8 mouse cellular contexts compared by ENCODE assay signal in the genomic region with DNA sequence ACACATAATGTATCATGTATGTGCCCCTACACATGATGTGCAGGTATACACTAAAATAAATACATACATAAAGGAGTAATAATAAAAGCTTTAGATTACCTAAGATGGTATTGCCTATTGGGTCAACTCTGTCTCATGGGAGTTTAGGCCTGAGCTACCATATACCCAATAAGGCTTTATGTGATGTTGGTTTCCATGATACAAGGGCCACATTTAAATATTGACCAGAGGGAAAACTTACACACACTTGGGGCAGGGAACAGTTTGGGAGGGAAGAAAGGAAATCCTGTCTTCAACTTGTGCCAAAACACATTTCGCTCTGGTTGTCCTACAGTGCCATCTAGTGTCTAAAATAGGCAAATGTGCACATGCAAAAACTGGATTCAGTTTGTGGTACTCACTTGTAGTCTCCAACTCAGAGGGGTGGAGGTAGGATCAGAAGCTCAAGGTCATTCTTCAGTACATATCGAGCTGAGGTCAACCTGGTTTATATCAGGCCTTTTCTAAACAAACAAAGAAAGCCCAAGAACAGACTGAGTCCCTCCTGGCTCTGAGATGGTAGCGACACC. TPM values are rescaled to one million over a fixed set of nuclear protein-coding genes. Genes with fewer than 3 reads are reported as not detected.
A peak's percentile ranks its signal among the peaks of the same experiment; 100 is the strongest.
DNase-seq lines count a peak whose midpoint lies in the region.

No protein-coding gene starts in this region.

- DNase-seq in heart, adult 8-10 months (ENCODE audit: low spot score): peak; percentile 40
- DNase-seq in heart, adult 11 months: no peak
- peak; percentile 43 for DNase-seq in A20 (ENCODE audit: low read depth, low spot score)
- peak; percentile 33 for DNase-seq in adrenal gland, adult 2 months
- DNase-seq in embryo, embryonic 9.5 days (ENCODE audit: extremely low spot score): peak; percentile 64
- peak; percentile 45 for DNase-seq in kidney, adult 9 months
- DNase-seq in lung, postnatal 25 days (ENCODE audit: low spot score): peak; percentile 39
- peak; percentile 3 to 19 for DNase-seq in urinary bladder, postnatal 36 days (ENCODE audit: low spot score in 2 of 2)

RNA-seq across cellular contexts. Expression of gene Cdkl5, which starts 38.8 kb away (rescaled TPM):
- total RNA-seq in heart, adult 8-10 months (2022): 1 to 10 TPM; 5.0 to 6.0 (median 5.8) TPM
- total RNA-seq in adrenal gland, adult 2 months (2021): 10 to 100 TPM; 14.5 to 19.0 TPM
- 0.62 and 1.1 TPM in 2 replicates for polyA plus RNA-seq in adrenal gland, adult 2 months (2012; rRNA removed)
